Mouse (Mus musculus) spleen, adult 18-20 months (tissue): ENCODE measurements around the gene Phlda3.

ENCODE experiments used
- DNase-seq, 2 experiments: peaks; one replicate each; pipeline ENCODE4 v3.0.0; 2022; ENCODE audit warnings: mixed read lengths in 2 of 2

Gene Phlda3

GRCm38 (mm10) chr1:135765645-135766591 is at the start of gene Phlda3:
Gene Phlda3 (plus strand): TSS chr1:135766119.
- peak in 1 of 2 experiments; percentile 47 for DNase-seq

- peak; percentile 49 to 65 for DNase-seq
Observed at GRCm38 (mm10) chr1:135719486-135719885, 46.4 kb upstream of the Phlda3 start.

GRCm38 (mm10) chr1:135719983-135720382 is 45.9 kb upstream of the Phlda3 start, which contains the start of gene Csrp1:
Gene Csrp1 (plus strand): TSS chr1:135720061.
- DNase-seq = no peak

- no peak for DNase-seq
Observed at GRCm38 (mm10) chr1:135723016-135723415, 42.9 kb upstream of the Phlda3 start.

- no peak for DNase-seq
Observed at GRCm38 (mm10) chr1:135724134-135724533, 41.8 kb upstream of the Phlda3 start.

GRCm38 (mm10) chr1:135725324-135725723 is 40.6 kb upstream of the Phlda3 start:
- no peak for DNase-seq

GRCm38 (mm10) chr1:135725936-135726335 is 40.0 kb upstream of the Phlda3 start:
- peak; percentile 25 to 32 for DNase-seq

- peak; percentile 76 to 80 for DNase-seq
Observed at GRCm38 (mm10) chr1:135728631-135729366, 37.1 kb upstream of the Phlda3 start.

GRCm38 (mm10) chr1:135729367-135729713 is 36.6 kb upstream of the Phlda3 start:
- DNase-seq = no peak

GRCm38 (mm10) chr1:135729821-135730220 is 36.1 kb upstream of the Phlda3 start:
- DNase-seq = no peak

GRCm38 (mm10) chr1:135730296-135730695 is 35.6 kb upstream of the Phlda3 start:
- DNase-seq = no peak

- no peak for DNase-seq
Observed at GRCm38 (mm10) chr1:135731393-135731792, 34.5 kb upstream of the Phlda3 start.

GRCm38 (mm10) chr1:135731897-135732684 is 33.8 kb upstream of the Phlda3 start:
- no peak for DNase-seq

GRCm38 (mm10) chr1:135734225-135734937 is 31.5 kb upstream of the Phlda3 start:
- no peak for DNase-seq

GRCm38 (mm10) chr1:135735460-135735859 is 30.5 kb upstream of the Phlda3 start:
- no peak for DNase-seq

GRCm38 (mm10) chr1:135744987-135745386 is 20.9 kb upstream of the Phlda3 start:
- no peak for DNase-seq

- DNase-seq = no peak
Observed at GRCm38 (mm10) chr1:135746248-135746647, 19.7 kb upstream of the Phlda3 start.

- DNase-seq = peak; percentile 73 to 84
Observed at GRCm38 (mm10) chr1:135752737-135753348, 13.1 kb upstream of the Phlda3 start.

GRCm38 (mm10) chr1:135755287-135755686 is 10.6 kb upstream of the Phlda3 start:
- DNase-seq = no peak

GRCm38 (mm10) chr1:135755913-135756312 is 10.0 kb upstream of the Phlda3 start:
- no peak for DNase-seq

- no peak for DNase-seq
Observed at GRCm38 (mm10) chr1:135757287-135757686, 8.6 kb upstream of the Phlda3 start.

- no peak for DNase-seq
Observed at GRCm38 (mm10) chr1:135759685-135760084, 6.2 kb upstream of the Phlda3 start.
